Comparison of ENCODE assay signal across 13 mouse cellular contexts in genomic region chr2:60868060-60868662, GRCm38 (mm10).
DNase-seq lines count a peak whose midpoint lies in the region; ATAC-seq and TF ChIP-seq lines count a peak whose summit lies in the region.
"Had no signal": no experiment of that assay in that cellular context is flagged by ENCODE, and none has a peak within 500 bp of the region (broad histone marks: within the 10 kb centered on the region; RNA-seq: fewer than 3 reads in every experiment).

No protein-coding gene starts in this region.

- TF ChIP-seq POLR2A in thymus, adult 2 months (IDR thresholded peaks at IDR 0.05; ENCODE audit: control insufficient read depth, extremely low read depth, insufficient read depth, low read length, poor library complexity) = no peak

- H3K36me3 ChIP-seq in thymus, adult 2 months (ENCODE audit: control insufficient read depth, insufficient read depth, low read length) = no peaks in the 10 kb centered on the region
- no peaks in the 10 kb centered on the region for H3K36me3 ChIP-seq in liver, postnatal 0 days (replicated peaks; ENCODE audit: insufficient read depth, low read length)
- H3K36me3 ChIP-seq in intestine, embryonic 16.5 days (ENCODE audit: control insufficient read depth, insufficient read depth, low read length) = no peaks in the 10 kb centered on the region
- no peaks in the 10 kb centered on the region for H3K36me3 ChIP-seq in stomach, postnatal 0 days (ENCODE audit: control insufficient read depth, insufficient read depth, low read length)
- H3K36me3 ChIP-seq: limb, embryonic 13.5 days; stomach, embryonic 15.5 days had no signal

- peak; percentile 23; the same call in 1 of the 2 replicates for TF ChIP-seq EP300 in liver, postnatal 0 days (IDR thresholded peaks at IDR 0.05; ENCODE audit: low read depth)
- TF ChIP-seq EP300 in stomach, postnatal 0 days (optimal IDR thresholded peaks at IDR 0.05) = no peak

- no peaks in the 10 kb centered on the region for H3K9me3 ChIP-seq in liver, postnatal 0 days (ENCODE audit: low read length)
- H3K9me3 ChIP-seq in intestine, embryonic 16.5 days (ENCODE audit: control insufficient read depth, low read length) = no peaks in the 10 kb centered on the region
- H3K9me3 ChIP-seq in stomach, postnatal 0 days (ENCODE audit: control insufficient read depth, low read length) = no peaks in the 10 kb centered on the region
- H3K9me3 ChIP-seq: limb, embryonic 13.5 days; stomach, embryonic 15.5 days had no signal

- peak; percentile 28 for DNase-seq in thymus, adult 2 months
- no peak for DNase-seq in thymus, postnatal 36 days
- DNase-seq in liver, postnatal 0 days = no peak
- no peak for DNase-seq in cerebellum, postnatal 10 days
- no peak for DNase-seq in stomach, postnatal 0 days (ENCODE audit: low spot score)
- DNase-seq: adrenal gland, postnatal 25 days; kidney, postnatal 25 days; right cerebral cortex, postnatal 14 days had no signal

- H3K4me2 ChIP-seq in liver, postnatal 0 days (ENCODE audit: low read depth, low read length) = peak overlapping the region; percentile 7
- no peak overlapping the region for H3K4me2 ChIP-seq in intestine, embryonic 16.5 days (ENCODE audit: low read depth, low read length)
- H3K4me2 ChIP-seq in stomach, postnatal 0 days (replicated peaks; ENCODE audit: low read depth) = no peak overlapping the region
- H3K4me2 ChIP-seq: limb, embryonic 13.5 days; stomach, embryonic 15.5 days had no signal

- H3K27me3 ChIP-seq in thymus, adult 2 months (ENCODE audit: control insufficient read depth, insufficient read depth, low read length) = no peaks in the 10 kb centered on the region
- H3K27me3 ChIP-seq in liver, postnatal 0 days (ENCODE audit: insufficient read depth, low read length) = no peaks in the 10 kb centered on the region
- H3K27me3 ChIP-seq in intestine, embryonic 16.5 days (replicated peaks; ENCODE audit: control insufficient read depth, insufficient read depth, low read length) = no peaks in the 10 kb centered on the region
- H3K27me3 ChIP-seq in stomach, postnatal 0 days (ENCODE audit: control insufficient read depth, insufficient read depth, low read length) = no peaks in the 10 kb centered on the region
- H3K27me3 ChIP-seq: limb, embryonic 13.5 days; stomach, embryonic 15.5 days had no signal

- H3K4me1 ChIP-seq in thymus, adult 2 months (replicated peaks; ENCODE audit: control insufficient read depth, insufficient read depth, low read length) = peaks cover 27% of the 10 kb centered on the region
- H3K4me1 ChIP-seq in liver, postnatal 0 days (ENCODE audit: insufficient read depth) = peaks cover 47% of the 10 kb centered on the region
- H3K4me1 ChIP-seq in intestine, embryonic 16.5 days (ENCODE audit: control insufficient read depth, insufficient read depth, low read length) = peaks cover 33% of the 10 kb centered on the region
- H3K4me1 ChIP-seq in stomach, postnatal 0 days (replicated peaks; ENCODE audit: control insufficient read depth, insufficient read depth) = peaks cover 23% of the 10 kb centered on the region

- 6% methylated on average over 4 of the region's 4 CpGs for WGBS in thymus, adult 2 months
- 26% methylated on average over 4 of the region's 4 CpGs for WGBS in liver, postnatal 0 days (ENCODE audit: insufficient replicate concordance)
- 64% methylated on average over 4 of the region's 4 CpGs for WGBS in intestine, embryonic 16.5 days
- 70% methylated on average over 4 of the region's 4 CpGs for WGBS in stomach, postnatal 0 days

- peak; percentile 90 for ATAC-seq in granulocyte monocyte progenitor cell, adult 5-6 weeks (replicated peaks; ENCODE audit: poor library complexity, severe bottlenecking)
- no peak for ATAC-seq in liver, postnatal 0 days
- no peak for ATAC-seq in intestine, embryonic 16.5 days
- ATAC-seq in cerebellum, adult (ENCODE audit: insufficient number of reproducible peaks, low FRiP score, low TSS enrichment) = no peak
- ATAC-seq in stomach, postnatal 0 days (ENCODE audit: low FRiP score, low TSS enrichment) = no peak

- no peak overlapping the region for H3K27ac ChIP-seq in thymus, adult 2 months (ENCODE audit: control insufficient read depth, insufficient read depth, low read length)
- H3K27ac ChIP-seq in liver, postnatal 0 days (ENCODE audit: low read depth) = no peak overlapping the region
- H3K27ac ChIP-seq in intestine, embryonic 16.5 days (ENCODE audit: low read length) = no peak overlapping the region
- H3K27ac ChIP-seq in stomach, postnatal 0 days (replicated peaks) = no peak overlapping the region
- H3K27ac ChIP-seq: limb, embryonic 13.5 days; stomach, embryonic 15.5 days had no signal

- no peak overlapping the region for H3K9ac ChIP-seq in liver, postnatal 0 days (replicated peaks)
- no peak overlapping the region for H3K9ac ChIP-seq in intestine, embryonic 16.5 days (ENCODE audit: low read depth, low read length)
- H3K9ac ChIP-seq in stomach, postnatal 0 days (ENCODE audit: low read length) = no peak overlapping the region
- H3K9ac ChIP-seq: limb, embryonic 13.5 days; stomach, embryonic 15.5 days had no signal

- TF ChIP-seq CTCF in thymus, adult 2 months (IDR thresholded peaks at IDR 0.05; ENCODE audit: borderline replicate concordance, control insufficient read depth, extremely low read depth, insufficient read depth, low read length, poor library complexity) = no peak
- TF ChIP-seq CTCF in liver, postnatal 0 days (IDR thresholded peaks at IDR 0.05; ENCODE audit: low read depth) = no peak
- no peak for TF ChIP-seq CTCF in stomach, postnatal 0 days (IDR thresholded peaks at IDR 0.05; ENCODE audit: low read depth)

- no peak overlapping the region for H3K4me3 ChIP-seq in thymus, adult 2 months (ENCODE audit: control insufficient read depth, insufficient read depth, low read length)
- H3K4me3 ChIP-seq in liver, postnatal 0 days (ENCODE audit: low read depth, low read length) = no peak overlapping the region
- H3K4me3 ChIP-seq in intestine, embryonic 16.5 days (ENCODE audit: low read length) = no peak overlapping the region
- H3K4me3 ChIP-seq in stomach, postnatal 0 days (ENCODE audit: low read depth, low read length) = no peak overlapping the region
- H3K4me3 ChIP-seq: limb, embryonic 13.5 days; stomach, embryonic 15.5 days had no signal
